In genomic region chr5:98030091-98030901, GRCm38 (mm10) we compare ENCODE assay signal across 8 mouse cellular contexts. TPM values are rescaled to one million over a fixed set of nuclear protein-coding genes. Genes with fewer than 3 reads are reported as not detected.
DNase-seq lines count a peak whose midpoint lies in the region; ATAC-seq and TF ChIP-seq lines count a peak whose summit lies in the region.

No protein-coding gene starts in this region.

- peaks cover 19% of the 10 kb centered on the region for H3K36me3 ChIP-seq in limb, embryonic 10.5 days
- H3K36me3 ChIP-seq in midbrain, embryonic 10.5 days = peaks cover 15% of the 10 kb centered on the region

- TF ChIP-seq CTCF in embryonic fibroblast, embryonic 13.5 days (IDR thresholded peaks at IDR 0.05; ENCODE audit: borderline replicate concordance, insufficient read depth, low read length) = no peak

- peak overlapping the region; percentile 90 for H3K27ac ChIP-seq in embryonic fibroblast, embryonic 13.5 days (ENCODE audit: insufficient read depth, low read length)
- H3K27ac ChIP-seq in limb, embryonic 10.5 days = peak overlapping the region; percentile 98
- peak overlapping the region; percentile 97 for H3K27ac ChIP-seq in midbrain, embryonic 10.5 days (replicated peaks)

- DNase-seq in frontal cortex, postnatal 36 days (ENCODE audit: low spot score in 2 of 2) = no peak
- DNase-seq in adrenal gland, adult (ENCODE audit: inconsistent age in 2 of 2, low spot score in 1 of 2) = peak; percentile 67 to 94
- peak; percentile 68 to 82 for DNase-seq in heart, postnatal 36 days
- DNase-seq in limb, embryonic 10.5 days (ENCODE audit: low spot score) = peak; percentile 83
- peak; percentile 84 for DNase-seq in midbrain, embryonic 10.5 days (ENCODE audit: low spot score)
- DNase-seq in spleen, postnatal 4 days (ENCODE audit: low spot score in 2 of 2) = peak; percentile 39 to 74

- ATAC-seq in frontal cortex, adult (ENCODE audit: low TSS enrichment) = peak; percentile 55

- intact Hi-C loops in heart, postnatal 36 days (cut with DNase I) = loop anchor here (5.0 kb wide), 1 partner anchor 137 kb away; the partner anchor contains the start of gene Prdm8

- WGBS in limb, embryonic 10.5 days = under 1% methylated on average over 36 of the region's 36 CpGs
- under 1% methylated on average over 36 of the region's 36 CpGs for WGBS in midbrain, embryonic 10.5 days

- H3K4me1 ChIP-seq in embryonic fibroblast, embryonic 13.5 days (ENCODE audit: control insufficient read depth, insufficient read depth, low read length) = peaks cover 10% of the 10 kb centered on the region
- H3K4me1 ChIP-seq in limb, embryonic 10.5 days = peaks cover 26% of the 10 kb centered on the region
- H3K4me1 ChIP-seq in midbrain, embryonic 10.5 days = peaks cover 30% of the 10 kb centered on the region

- 0 out of 2 replicates have a peak, but pooled peaks cover 11% of the 10 kb centered on the region for H3K27me3 ChIP-seq in limb, embryonic 10.5 days (ENCODE audit: low read depth, poor library complexity, severe bottlenecking)
- H3K27me3 ChIP-seq in midbrain, embryonic 10.5 days (ENCODE audit: low read depth, poor library complexity, severe bottlenecking) = peaks cover 13% of the 10 kb centered on the region

- H3K4me3 ChIP-seq in embryonic fibroblast, embryonic 13.5 days (ENCODE audit: insufficient read depth, low read length) = peak overlapping the region; percentile 89
- H3K4me3 ChIP-seq in limb, embryonic 10.5 days = peak overlapping the region; percentile 91
- peak overlapping the region; percentile 86 for H3K4me3 ChIP-seq in midbrain, embryonic 10.5 days

- TF ChIP-seq POLR2A in embryonic fibroblast, embryonic 13.5 days (IDR thresholded peaks at IDR 0.05; ENCODE audit: low read depth, low read length) = no peak; the same call in 1 of the 2 replicates

- H3K9me3 ChIP-seq in limb, embryonic 10.5 days (replicated peaks) = no peaks in the 10 kb centered on the region
- H3K9me3 ChIP-seq in midbrain, embryonic 10.5 days (replicated peaks) = no peaks in the 10 kb centered on the region

RNA-seq across cellular contexts. Expression of gene Antxr2, which starts 0.5 kb away (rescaled TPM):
- 43.2 and 45.0 TPM in 2 replicates for polyA plus RNA-seq in embryonic fibroblast, embryonic 13.5 days (2011; ENCODE audit: insufficient read length, low read depth, missing spikeins)
- total RNA-seq in heart, postnatal 36 days (2021) = 10 to 100 TPM; 73.9 to 77.0 TPM
- polyA plus RNA-seq in limb, embryonic 10.5 days (2016; fragmentation: Nextera tagmentation; extraction: Ambion mirVana) = 19.6 and 22.3 TPM in 2 replicates
- 13.3 and 14.4 TPM in 2 replicates for polyA plus RNA-seq in midbrain, embryonic 10.5 days (2016; fragmentation: Nextera tagmentation; extraction: Ambion mirVana)

Comparison
In these comparisons a context has a peak if more than half of its experiments do, and no peak if none do; other contexts are left out.
1. DNase-seq: peak in adrenal gland, adult (2 of 2), heart, postnatal 36 days (2 of 2), limb, embryonic 10.5 days (single experiment), midbrain, embryonic 10.5 days (single experiment) and spleen, postnatal 4 days (2 of 2); none in frontal cortex, postnatal 36 days (0 of 2).
2. Peak in every context shown above with its lines, with median percentiles within 50 percentile points of each other: H3K27ac ChIP-seq and H3K4me3 ChIP-seq.